Mouse (Mus musculus): ENCODE data around the gene Rps6ka6. TPM values are rescaled to one million over a fixed set of nuclear protein-coding genes. Genes with fewer than 3 reads are reported as not detected.

Gene Rps6ka6
- polyA plus RNA-seq (2012; rRNA removed), result 0.25 and 0.36 TPM in 2 replicates

DNA sequence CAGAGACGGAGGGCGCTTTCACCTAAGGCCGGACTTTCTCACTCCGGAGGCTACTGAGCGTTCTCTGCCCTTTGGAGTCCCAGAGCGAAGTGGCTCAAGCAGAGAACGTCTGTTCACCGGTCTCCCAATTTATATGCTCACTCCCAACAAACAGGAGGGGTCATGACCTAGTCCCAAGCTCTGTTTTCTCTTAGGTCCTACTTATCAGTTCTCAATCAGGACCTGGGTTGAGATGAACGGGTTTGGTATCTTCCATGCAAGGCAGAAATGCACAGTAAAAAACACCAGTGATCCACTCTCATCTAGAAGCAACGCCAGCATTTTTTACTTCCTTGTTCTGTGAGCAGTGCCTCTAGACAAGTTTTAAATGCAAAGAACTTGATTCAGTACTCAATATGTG is at the start of gene Rps6ka6:
TSS of gene Rps6ka6 (minus strand) at position 101 of the 400 bp plus-strand sequence.
- 53% methylated on average over 10 of the region's 10 CpGs for WGBS

DNA sequence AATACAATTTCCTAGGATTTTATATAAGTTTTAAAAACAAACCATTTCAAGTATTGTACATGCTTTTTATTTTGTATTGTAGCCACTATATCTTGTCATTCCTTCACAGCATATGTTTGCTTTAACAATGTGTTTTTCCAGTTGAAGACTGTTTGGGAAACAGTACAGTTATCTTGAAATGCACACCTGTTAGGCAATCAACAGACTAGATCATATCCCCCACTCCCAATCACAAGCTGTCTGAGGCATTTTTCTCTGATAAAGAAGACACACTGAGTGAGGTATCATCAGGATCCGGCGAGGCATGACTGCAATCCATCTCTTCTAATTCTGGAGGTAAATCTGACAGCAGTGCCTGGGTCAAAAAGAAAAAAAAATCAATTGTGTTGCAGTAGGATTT is 39.3 kb upstream of the Rps6ka6 start:
- DNase-seq (ENCODE audit: low read depth, low spot score), result no peak
- WGBS, result 86% methylated on average over 2 of the region's 2 CpGs

More for the DNA sequence above, at the start of gene Rps6ka6:
- no peak for DNase-seq (ENCODE audit: low read depth, low spot score)

DNA sequence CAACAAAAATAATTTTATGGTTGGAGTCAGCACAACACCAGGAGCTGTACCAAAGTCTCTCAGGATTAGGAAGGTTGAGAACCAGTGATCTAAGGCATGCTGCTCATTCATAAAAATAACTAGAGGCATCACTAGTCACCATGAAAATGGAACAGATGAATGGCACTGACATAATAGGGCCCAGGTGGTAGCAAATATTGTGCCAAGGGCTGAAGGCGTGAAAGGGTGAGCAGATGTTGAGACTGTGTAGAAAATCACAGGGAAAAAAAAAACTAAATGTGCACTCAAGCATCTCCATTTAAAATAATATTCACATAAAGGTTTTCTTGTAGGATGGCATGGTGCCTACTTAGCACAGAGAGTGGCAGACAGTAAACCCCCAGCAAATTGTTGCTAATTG is 19.6 kb downstream of the Rps6ka6 start:
- DNase-seq (ENCODE audit: low read depth, low spot score), result no peak
- 76% methylated on average over 1 of the region's 1 CpGs for WGBS

DNA sequence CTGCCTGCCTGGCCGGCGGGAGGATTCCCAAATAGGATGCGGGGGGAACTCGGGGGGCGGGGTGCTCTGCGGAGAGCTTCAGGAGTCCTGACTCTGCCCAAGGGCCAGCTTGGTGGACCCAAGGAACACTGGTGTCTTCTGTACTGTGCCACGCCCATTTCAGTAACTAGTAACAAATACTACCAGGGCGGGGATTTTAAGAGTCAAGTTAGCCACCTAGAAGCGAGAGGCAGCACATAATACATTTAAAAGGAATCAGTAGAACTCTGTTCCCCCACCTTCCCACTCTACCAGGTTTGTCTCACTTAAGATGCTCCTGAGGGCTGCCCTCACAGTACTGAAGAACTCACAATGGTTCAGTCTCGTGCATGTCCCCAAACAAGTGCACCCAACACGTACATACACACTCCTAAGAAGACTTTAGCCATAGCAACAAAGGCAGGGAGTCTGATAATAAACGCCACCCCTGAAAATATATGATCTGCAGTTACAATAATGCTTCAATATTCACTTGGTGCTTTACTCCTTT is 74.1 kb downstream of the Rps6ka6 start:
- no peak for DNase-seq (ENCODE audit: low read depth, low spot score)
- 17% methylated on average over 12 of the region's 12 CpGs for WGBS

DNA sequence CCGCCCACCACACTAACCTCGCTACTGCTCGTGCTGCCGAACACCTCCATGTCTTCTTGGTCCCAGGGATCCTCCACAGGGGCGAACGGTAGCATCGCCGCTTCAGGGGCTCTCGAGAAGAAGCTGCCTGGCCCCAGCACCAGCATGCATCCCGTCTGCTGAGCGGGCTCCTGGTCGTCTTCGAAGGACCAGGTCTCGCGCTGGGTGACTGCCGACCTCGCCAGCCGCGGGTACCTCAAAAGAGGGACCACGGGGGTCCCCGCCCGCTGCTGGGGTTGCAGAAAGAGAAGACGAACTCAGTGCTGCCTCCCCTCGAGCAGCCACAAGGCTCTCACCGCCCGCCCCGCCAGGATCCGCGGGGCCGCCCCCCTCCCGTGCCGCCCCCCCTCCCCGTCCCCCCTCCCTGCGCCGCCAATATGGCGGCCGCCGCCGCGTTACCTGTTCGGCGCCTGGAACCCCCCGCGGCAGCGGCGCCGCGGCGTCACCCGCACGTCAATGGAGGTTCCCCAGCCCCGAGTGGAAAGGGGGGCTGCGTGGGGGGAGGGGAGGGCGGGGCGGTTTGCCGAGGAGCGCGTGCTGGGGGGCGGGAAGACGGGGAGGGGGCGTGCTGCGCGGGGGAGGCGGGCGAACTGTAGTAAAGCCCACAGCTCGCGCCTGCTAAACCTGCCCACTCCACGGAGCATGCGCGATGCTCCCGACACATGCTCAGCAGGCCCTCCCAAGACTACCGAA is 74.8 kb downstream of the Rps6ka6 start:
- no peak for DNase-seq (ENCODE audit: low read depth, low spot score)

DNA sequence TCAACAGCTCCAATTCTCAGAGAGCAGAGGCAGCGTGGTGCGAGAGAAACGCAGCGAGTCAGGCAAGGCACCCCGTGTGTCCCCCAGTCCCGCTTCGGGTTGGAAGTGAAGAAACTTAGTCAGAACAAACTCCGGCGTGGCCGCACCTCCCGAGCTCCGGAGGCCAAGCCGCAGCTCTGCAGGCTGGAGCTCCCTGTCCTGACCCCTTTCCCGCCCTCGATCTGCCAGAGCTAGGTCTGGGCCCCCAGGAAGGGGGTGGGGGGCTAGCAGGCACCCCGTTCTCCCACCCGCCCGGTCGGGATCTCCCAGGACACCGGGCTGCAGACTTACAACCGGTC is 75.3 kb downstream of the Rps6ka6 start:
- 23% methylated on average over 21 of the region's 21 CpGs for WGBS
- no peak for DNase-seq (ENCODE audit: low read depth, low spot score)

More for the DNA sequence above, 74.8 kb downstream of the Rps6ka6 start:
- WGBS, result 14% methylated on average over 47 of the region's 72 CpGs

DNA sequence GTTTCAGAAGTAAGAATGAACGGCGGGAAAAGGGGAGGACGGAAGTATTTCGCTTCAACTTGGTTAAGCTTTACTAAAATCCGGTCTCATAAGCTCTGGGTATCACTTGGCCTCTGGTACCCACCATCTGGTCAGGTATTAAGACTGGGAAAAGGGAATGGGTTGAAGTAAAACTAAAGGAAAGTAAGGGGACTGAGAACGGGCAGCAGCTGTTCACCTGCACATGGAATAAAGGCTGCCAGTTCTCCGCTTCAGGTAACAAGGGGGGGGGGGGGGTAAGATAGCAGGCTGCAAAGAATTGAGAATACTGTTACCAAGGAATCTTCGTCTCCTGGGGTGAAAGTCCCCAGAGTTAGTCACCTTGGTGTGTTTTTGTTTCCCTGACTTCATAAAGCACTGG is 75.7 kb downstream of the Rps6ka6 start:
- no peak for DNase-seq (ENCODE audit: low read depth, low spot score)
- WGBS, result 22% methylated on average over 8 of the region's 8 CpGs

DNA sequence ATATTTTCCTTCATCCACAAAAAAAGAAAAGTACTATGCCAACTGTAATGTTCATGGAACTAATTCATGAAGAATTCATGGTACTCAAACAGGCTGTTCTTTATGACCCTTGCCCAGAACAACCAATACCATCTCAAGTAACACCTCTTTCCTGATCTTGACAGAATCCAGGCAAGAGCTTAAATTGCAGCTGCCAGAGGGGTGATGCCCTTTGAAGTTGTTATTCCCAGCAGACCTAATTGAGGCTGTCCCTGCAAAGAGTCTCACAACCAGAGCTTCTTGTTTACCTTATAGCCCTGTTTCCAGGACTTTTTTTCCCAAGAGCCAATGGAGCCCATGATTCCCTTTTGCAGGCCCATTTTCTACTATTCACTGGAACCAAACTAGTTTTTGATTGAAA is 77.6 kb downstream of the Rps6ka6 start:
- DNase-seq (ENCODE audit: low read depth, low spot score), result no peak

DNA sequence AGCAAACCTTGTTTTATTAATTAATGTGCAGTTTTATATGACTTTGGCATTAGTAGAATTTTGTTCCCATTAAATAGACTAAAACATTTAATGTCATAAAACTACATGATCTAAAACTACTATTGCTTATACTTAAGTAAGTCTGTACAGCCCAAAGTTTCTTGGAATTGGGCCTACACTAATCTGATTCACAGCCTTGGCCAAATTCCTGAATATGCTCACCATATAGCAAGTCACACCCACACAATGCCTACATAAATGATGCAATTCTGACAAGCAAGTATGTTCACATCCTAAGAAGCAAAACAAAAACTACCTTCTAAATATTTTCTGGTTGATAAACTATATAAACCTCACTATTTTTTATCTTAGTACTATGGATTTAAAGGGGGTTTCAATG is 101.2 kb downstream of the Rps6ka6 start:
- no peak for DNase-seq (ENCODE audit: low read depth, low spot score)

DNA sequence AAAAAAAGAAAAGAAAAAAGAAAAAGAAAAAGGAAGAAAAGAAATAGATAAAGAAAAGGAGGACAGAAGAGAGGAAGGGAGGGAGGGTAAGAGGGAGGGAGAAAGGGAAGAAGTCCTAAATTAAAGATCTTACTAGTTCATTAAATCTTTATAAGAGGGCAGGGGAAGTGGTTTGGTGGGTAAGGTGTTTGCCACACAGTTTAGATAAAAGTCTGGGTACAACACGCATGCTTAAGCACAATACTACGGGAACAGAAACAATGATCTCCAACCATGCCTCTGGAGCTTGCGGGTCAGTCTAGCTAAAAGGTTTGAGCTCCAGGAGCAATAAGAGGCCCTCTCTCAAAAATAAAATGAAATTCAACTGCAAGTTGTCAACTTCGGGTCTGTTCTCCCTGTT is 123.0 kb downstream of the Rps6ka6 start:
- DNase-seq (ENCODE audit: low read depth, low spot score), result no peak
- 85% methylated on average over 4 of the region's 4 CpGs for WGBS

DNA sequence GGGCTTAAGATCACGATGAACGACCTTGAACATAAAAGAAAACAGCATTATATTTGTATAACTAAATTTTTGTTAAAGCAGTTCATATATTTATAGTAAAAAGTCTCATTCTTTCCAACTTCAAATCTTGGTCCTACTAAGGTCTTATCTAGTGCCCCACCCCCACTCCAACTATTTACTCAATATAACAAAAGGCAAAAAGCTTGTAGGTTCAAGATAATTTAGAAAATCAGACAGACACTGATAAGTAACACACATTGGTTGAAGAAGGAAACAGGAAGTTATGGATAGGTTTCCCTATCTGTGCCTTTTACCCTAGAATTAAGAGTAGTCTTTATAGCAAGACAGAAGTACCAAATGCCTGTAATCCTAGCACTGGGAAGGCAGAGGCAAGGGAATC is 132.9 kb downstream of the Rps6ka6 start:
- WGBS, result 74% methylated on average over 2 of the region's 2 CpGs
- no peak for DNase-seq (ENCODE audit: low read depth, low spot score)

DNA sequence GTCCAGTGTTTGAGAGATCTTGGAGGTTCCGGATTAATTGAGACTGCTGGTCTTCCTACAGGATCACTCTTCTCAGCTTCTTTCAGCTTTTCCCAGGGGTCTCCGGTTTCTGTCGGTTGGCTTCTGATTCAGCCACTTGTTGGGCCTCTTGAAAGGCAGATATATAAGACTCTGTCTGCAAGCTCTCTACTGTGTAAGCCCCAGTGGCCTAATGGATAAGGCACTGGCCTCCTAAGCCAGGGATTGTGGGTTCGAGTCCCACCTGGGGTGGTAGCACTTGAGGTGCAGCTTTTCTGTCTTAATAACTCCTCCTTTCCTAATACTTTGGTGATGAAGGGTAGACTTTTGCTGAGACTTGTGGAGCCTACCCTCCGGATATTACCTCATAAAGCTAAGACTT is 160.7 kb downstream of the Rps6ka6 start:
- 73% methylated on average over 5 of the region's 5 CpGs for WGBS
- no peak for DNase-seq (ENCODE audit: low read depth, low spot score)

DNA sequence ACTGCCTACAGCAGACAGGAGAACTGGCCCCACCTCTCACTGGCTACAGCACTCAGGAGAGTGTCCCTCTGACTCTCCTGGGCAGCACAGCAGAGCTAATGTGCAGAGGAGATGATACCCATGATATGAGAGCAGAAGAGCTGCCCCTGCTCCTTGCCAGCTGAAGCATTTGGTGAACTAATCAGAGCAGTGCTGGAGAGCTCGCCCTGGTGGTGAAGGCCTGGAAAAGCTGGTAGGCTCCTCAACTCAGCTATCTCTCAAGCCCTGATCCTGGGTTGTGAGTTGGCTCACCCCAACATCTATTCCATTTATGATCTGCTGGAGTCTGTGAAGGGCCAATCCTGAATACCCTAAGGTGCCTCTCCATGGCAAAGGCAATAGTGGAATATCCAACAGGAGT is 163.6 kb downstream of the Rps6ka6 start:
- 25% methylated on average over 1 of the region's 1 CpGs for WGBS
- no peak for DNase-seq (ENCODE audit: low read depth, low spot score)

Other genes with a start within 250 kb of the Rps6ka6 start
- 0.02 and 0.07 TPM in 2 replicates for gene Hdx, start 159.1 kb upstream of the Rps6ka6 start, polyA plus RNA-seq (2012; rRNA removed)

Data from large intestine, adult 2 months (tissue).